Mouse (Mus musculus) cortical plate, adult 2 months (tissue): Measurements from ENCODE around the gene Ppp2r5c. TPM values are rescaled to one million over a fixed set of nuclear protein-coding genes. Genes with fewer than 3 reads are reported as not detected.

Experiments used
- H3K27ac ChIP-seq: fragments of 200-500 bp; 2 replicates; pipeline ENCODE4 v1.5.1; 2012; ENCODE audit warnings: low read length, control low read depth, inconsistent platforms; ENCODE audit not compliant: insufficient read depth
- H3K4me1 ChIP-seq: fragments of 200-500 bp; 2 replicates; pipeline ENCODE4 v1.6.1; 2011; ENCODE audit warnings: low read length; ENCODE audit not compliant: control insufficient read depth, insufficient read depth
- H3K4me3 ChIP-seq: fragments of 200-500 bp; 2 replicates; pipeline ENCODE4 v1.5.1; 2011; ENCODE audit warnings: mild to moderate bottlenecking, low read length, control low read depth; ENCODE audit not compliant: insufficient read depth
- CTCF ChIP-seq: fragments of 200-500 bp; IDR thresholded peaks from 2 replicates; pipeline ENCODE4 v1.5.1; 2011; ENCODE audit warnings: mild to moderate bottlenecking, control low read depth, low read length; ENCODE audit not compliant: insufficient read depth; ENCODE audit errors: extremely low read depth
- POLR2A ChIP-seq: fragments of 200-500 bp; IDR thresholded peaks from 2 replicates; pipeline ENCODE4 v1.6.1; 2011; ENCODE audit warnings: mild to moderate bottlenecking, low read length, control low read depth; ENCODE audit not compliant: insufficient read depth; ENCODE audit errors: extremely low read depth
- polyA plus RNA-seq: library from polyadenylated mRNA; depleted of rRNA; stranded (reverse); fragments of >200 nt; gene quantifications from 2 replicates; pipeline ENCODE4 v1.2.3, GENCODE M21; 2012

The Ppp2r5c gene
- polyA plus RNA-seq, 1 experiment, result 193 TPM

- no peak overlapping the region for H3K27ac ChIP-seq
- no peak overlapping the region for H3K4me3 ChIP-seq
- 0 out of 2 replicates have a peak, but pooled peaks have one; percentile 9 for TF ChIP-seq CTCF
- TF ChIP-seq POLR2A, result no peak
- H3K4me1 ChIP-seq, result no peaks in the 10 kb centered on the region
Observed at GRCm38 (mm10) chr12:110437367-110437703, 9.6 kb upstream of the Ppp2r5c start.

- no peak overlapping the region for H3K4me3 ChIP-seq
- TF ChIP-seq POLR2A (no peak), CTCF (peak; percentile 35)
- no peaks in the 10 kb centered on the region for H3K4me1 ChIP-seq
- H3K27ac ChIP-seq, result no peak overlapping the region
Observed at GRCm38 (mm10) chr12:110438367-110438973, 8.4 kb upstream of the Ppp2r5c start.

- Histone ChIP-seq H3K27ac (no peak overlapping the region), H3K4me1 (no peaks in the 10 kb centered on the region), H3K4me3 (no peak overlapping the region)
- TF ChIP-seq CTCF (no peak), POLR2A (no peak)
Observed at GRCm38 (mm10) chr12:110442238-110442637, 4.7 kb upstream of the Ppp2r5c start.

- H3K4me1 ChIP-seq, result no peaks in the 10 kb centered on the region
- no peak for TF ChIP-seq POLR2A
- no peak for TF ChIP-seq CTCF
- H3K4me3 ChIP-seq, result no peak overlapping the region
- H3K27ac ChIP-seq, result no peak overlapping the region
Observed at GRCm38 (mm10) chr12:110444530-110444929, 2.4 kb upstream of the Ppp2r5c start.

GRCm38 (mm10) chr12:110445775-110446174 is 1.1 kb upstream of the Ppp2r5c start:
- TF ChIP-seq CTCF (no peak), POLR2A (no peak)
- H3K27ac ChIP-seq, result no peak overlapping the region
- H3K4me1 ChIP-seq, result no peaks in the 10 kb centered on the region
- peak overlapping the region; percentile 83; the same call in 1 of the 2 replicates for H3K4me3 ChIP-seq

- H3K27ac ChIP-seq, result no peak overlapping the region
- no peaks in the 10 kb centered on the region for H3K4me1 ChIP-seq
- TF ChIP-seq CTCF (no peak), POLR2A (no peak)
- peak overlapping the region; percentile 74 for H3K4me3 ChIP-seq
Observed at GRCm38 (mm10) chr12:110447306-110447705, 386 bp downstream of the Ppp2r5c start.

GRCm38 (mm10) chr12:110448767-110449166 is 1.8 kb downstream of the Ppp2r5c start:
- Histone ChIP-seq H3K27ac (no peak overlapping the region), H3K4me3 (peak overlapping the region; percentile 24)
- peak; percentile 46; the same call in 1 of the 2 replicates for TF ChIP-seq POLR2A
- no peak for TF ChIP-seq CTCF

GRCm38 (mm10) chr12:110454223-110454622 is 7.3 kb downstream of the Ppp2r5c start:
- TF ChIP-seq CTCF (peak; percentile 83), POLR2A (no peak)
- Histone ChIP-seq H3K4me3 (no peak overlapping the region), H3K27ac (no peak overlapping the region), H3K4me1 (peaks cover 12% of the 10 kb centered on the region)

More at GRCm38 (mm10) chr12:110448767-110449166, 1.8 kb downstream of the Ppp2r5c start:
- no peaks in the 10 kb centered on the region for H3K4me1 ChIP-seq

- Histone ChIP-seq H3K4me3 (no peak overlapping the region), H3K4me1 (peaks cover 16% of the 10 kb centered on the region), H3K27ac (no peak overlapping the region)
- TF ChIP-seq CTCF, result no peak
- no peak for TF ChIP-seq POLR2A
Observed at GRCm38 (mm10) chr12:110456024-110456423, 9.1 kb downstream of the Ppp2r5c start.

GRCm38 (mm10) chr12:110458667-110459066 is 11.7 kb downstream of the Ppp2r5c start:
- peaks cover 16% of the 10 kb centered on the region for H3K4me1 ChIP-seq
- no peak for TF ChIP-seq CTCF
- peak; percentile 44; the same call in 1 of the 2 replicates for TF ChIP-seq POLR2A
- no peak overlapping the region for H3K4me3 ChIP-seq
- H3K27ac ChIP-seq, result peak overlapping the region; percentile 24
